Mouse (Mus musculus) urinary bladder, adult 18-20 months (tissue): ENCODE measurements at regions not wholly inside any gene's neighbourhood (a gene's known extent, or its start where the extent isn't known, plus 50 kb on each side); places are given as distances from the start of the nearest gene placed in this dataset.

Experiments
- DNase-seq, 2 experiments: peaks; one replicate each; pipeline ENCODE4 v3.0.0; 2022; ENCODE audit warnings: low spot score in 2 of 2, mixed read lengths in 2 of 2

- DNase-seq, result no peak
These were observed 285.9 kb upstream of the Cxadr start for GRCm38 (mm10) chr16:78015401-78015800.

- DNase-seq, result no peak
These were observed 288.1 kb upstream of the Cxadr start for GRCm38 (mm10) chr16:78013049-78013819.

GRCm38 (mm10) chr16:78004016-78004415 is 297.3 kb upstream of the Cxadr start:
- no peak for DNase-seq

GRCm38 (mm10) chr16:77992986-77993385 is 308.3 kb upstream of the Cxadr start:
- DNase-seq, result no peak

GRCm38 (mm10) chr16:77989791-77990325 is 311.4 kb upstream of the Cxadr start:
- DNase-seq, result peak in 1 of 2 experiments; percentile 2

GRCm38 (mm10) chr16:77989139-77989538 is 312.1 kb upstream of the Cxadr start:
- no peak for DNase-seq

- no peak for DNase-seq
These were observed 314.3 kb upstream of the Cxadr start for GRCm38 (mm10) chr16:77986884-77987529.

- DNase-seq, result no peak
These were observed 346.9 kb upstream of the Gm11146 start for GRCm38 (mm10) chr16:77948785-77949184.

GRCm38 (mm10) chr16:77945442-77945841 is 343.5 kb upstream of the Gm11146 start:
- no peak for DNase-seq

- DNase-seq, result no peak
These were observed 329.3 kb upstream of the Gm11146 start for GRCm38 (mm10) chr16:77931025-77931723.

- no peak for DNase-seq
These were observed 312.5 kb upstream of the Gm11146 start for GRCm38 (mm10) chr16:77914160-77915070.

- DNase-seq, result no peak
These were observed 292.4 kb upstream of the Gm11146 start for GRCm38 (mm10) chr16:77894247-77894646.

GRCm38 (mm10) chr16:77893690-77894089 is 291.8 kb upstream of the Gm11146 start:
- no peak for DNase-seq

- no peak for DNase-seq
These were observed 290.8 kb upstream of the Gm11146 start for GRCm38 (mm10) chr16:77892731-77893130.

GRCm38 (mm10) chr16:77889348-77889747 is 287.5 kb upstream of the Gm11146 start:
- DNase-seq, result no peak

GRCm38 (mm10) chr16:77885060-77885679 is 283.3 kb upstream of the Gm11146 start:
- no peak for DNase-seq

GRCm38 (mm10) chr16:77884495-77884894 is 282.6 kb upstream of the Gm11146 start:
- no peak for DNase-seq

GRCm38 (mm10) chr16:77877006-77877405 is 275.1 kb upstream of the Gm11146 start:
- peak in 1 of 2 experiments; percentile 3 for DNase-seq

- DNase-seq, result no peak
These were observed 261.4 kb upstream of the Gm11146 start for GRCm38 (mm10) chr16:77863246-77863645.

- DNase-seq, result no peak
These were observed 250.3 kb upstream of the Gm11146 start for GRCm38 (mm10) chr16:77852066-77852781.
